Comparison of ENCODE assay signal across 13 mouse cellular contexts in genomic region chr12:102368556-102368955, GRCm38 (mm10).
A peak's percentile ranks its signal among the peaks of the same experiment; 100 is the strongest.
DNase-seq lines count a peak whose midpoint lies in the region; ATAC-seq and TF ChIP-seq lines count a peak whose summit lies in the region.
"Had no signal": no experiment of that assay in that cellular context is flagged by ENCODE, and none has a peak within 500 bp of the region (broad histone marks: within the 10 kb centered on the region; RNA-seq: fewer than 3 reads in every experiment).

No protein-coding gene starts in this region.

- 79% methylated on average over 14 of the region's 14 CpGs for WGBS in heart, embryonic 10.5 days
- 81% methylated on average over 14 of the region's 14 CpGs for WGBS in lung, postnatal 0 days
- 72% methylated on average over 14 of the region's 14 CpGs for WGBS in liver, embryonic 13.5 days (ENCODE audit: insufficient replicate concordance)

- dilution Hi-C loops in CH12.LX (cut with MboI; ENCODE audit: extremely low pct_ligation_motif_present, extremely low pct_unique_long_range_greater_than_20kb, low sequenced_read_pairs): no loop called here

- H3K9ac ChIP-seq in lung, postnatal 0 days (replicated peaks; ENCODE audit: low read depth): no peak overlapping the region
- H3K9ac ChIP-seq in CH12.LX (ENCODE audit: insufficient read depth, low read depth): peak overlapping the region; percentile 40
- no peak overlapping the region for H3K9ac ChIP-seq in liver, embryonic 13.5 days

- H3K4me3 ChIP-seq in heart, embryonic 10.5 days: no peak overlapping the region
- no peak overlapping the region for H3K4me3 ChIP-seq in lung, postnatal 0 days (ENCODE audit: low read depth, low read length)
- peak overlapping the region; percentile 6 to 32 (median 29) for H3K4me3 ChIP-seq in CH12.LX (replicated peaks in 1 of 3; ENCODE audit: low read depth in 2 of 3, low read length in 2 of 3, poor library complexity in 1 of 3)
- H3K4me3 ChIP-seq in liver, embryonic 13.5 days (replicated peaks): peak overlapping the region; percentile 7; the same call in 1 of the 2 replicates
- H3K4me3 ChIP-seq: heart, adult 2 months; layer of hippocampus, adult 2 months had no signal

- H3K27ac ChIP-seq in heart, embryonic 10.5 days: 0 out of 2 replicates have a peak overlapping the region, but pooled peaks have one; percentile 62
- H3K27ac ChIP-seq in lung, postnatal 0 days (ENCODE audit: low read length): 0 out of 2 replicates have a peak overlapping the region, but pooled peaks have one; percentile 20
- H3K27ac ChIP-seq in CH12.LX (ENCODE audit: insufficient read depth, low read depth): peak overlapping the region; percentile 41; the same call in 1 of the 2 replicates
- H3K27ac ChIP-seq in liver, embryonic 13.5 days: peak overlapping the region; percentile 6; the same call in 1 of the 2 replicates
- H3K27ac ChIP-seq: heart, adult 2 months; layer of hippocampus, adult 2 months had no signal

- TF ChIP-seq CTCF in lung, postnatal 0 days (IDR thresholded peaks at IDR 0.05): no peak
- no peak for TF ChIP-seq CTCF in CH12.LX (conservative IDR thresholded peaks at IDR 0.05 in 1 of 2, IDR thresholded peaks at IDR 0.05 in 1 of 2; ENCODE audit: low read depth in 2 of 2, low read length in 2 of 2)

- H3K36me3 ChIP-seq in heart, embryonic 10.5 days: peaks cover 28% of the 10 kb centered on the region
- peaks cover 24% of the 10 kb centered on the region; the same call in 1 of the 2 replicates for H3K36me3 ChIP-seq in lung, postnatal 0 days (ENCODE audit: insufficient read depth, low read length)
- peaks cover 9 to 41% of the 10 kb centered on the region in 2 experiments for H3K36me3 ChIP-seq in CH12.LX (replicated peaks in 1 of 2; ENCODE audit: control insufficient read depth in 1 of 2, insufficient read depth in 1 of 2, low read length in 1 of 2)
- peaks cover 39% of the 10 kb centered on the region for H3K36me3 ChIP-seq in liver, embryonic 13.5 days

- H3K4me1 ChIP-seq in heart, embryonic 10.5 days: peaks cover 23% of the 10 kb centered on the region
- no peaks in the 10 kb centered on the region for H3K4me1 ChIP-seq in lung, postnatal 0 days (ENCODE audit: insufficient read depth, low read depth, low read length)
- H3K4me1 ChIP-seq in CH12.LX (ENCODE audit: control insufficient read depth in 1 of 2, insufficient read depth in 2 of 2): peaks cover 46 to 69% of the 10 kb centered on the region in 2 experiments
- H3K4me1 ChIP-seq in liver, embryonic 13.5 days (replicated peaks): 0 out of 2 replicates have a peak, but pooled peaks cover 2% of the 10 kb centered on the region

- TF ChIP-seq RAD21 in CH12.LX (IDR thresholded peaks at IDR 0.05; ENCODE audit: low read depth, low read length): no peak

- in situ Hi-C loops in CH12.LX (cut with MboI; ENCODE audit: low pct_ligation_motif_present, low pct_unique_long_range_greater_than_20kb, low sequenced_read_pairs): no loop called here

- no peak for TF ChIP-seq POLR2A in CH12.LX (IDR thresholded peaks at IDR 0.05; ENCODE audit: low read depth, low read length)

- no peak for TF ChIP-seq EP300 in lung, postnatal 0 days (IDR thresholded peaks at IDR 0.05)
- no peak for TF ChIP-seq EP300 in CH12.LX (IDR thresholded peaks at IDR 0.05; ENCODE audit: low read length)

- H3K9me3 ChIP-seq in heart, embryonic 10.5 days: no peaks in the 10 kb centered on the region
- no peaks in the 10 kb centered on the region for H3K9me3 ChIP-seq in lung, postnatal 0 days (ENCODE audit: low read length)
- H3K9me3 ChIP-seq in CH12.LX (replicated peaks; ENCODE audit: low read length): no peaks in the 10 kb centered on the region
- H3K9me3 ChIP-seq in liver, embryonic 13.5 days (replicated peaks): no peaks in the 10 kb centered on the region

- intact Hi-C loops in heart, postnatal 25 days (cut with DNase I): no loop called here

- no peak overlapping the region for H3K4me2 ChIP-seq in lung, postnatal 0 days (replicated peaks; ENCODE audit: low read depth, low read length)
- H3K4me2 ChIP-seq in CH12.LX (ENCODE audit: insufficient read depth, low read depth, poor library complexity, severe bottlenecking): peak overlapping the region; percentile 33; the same call in 1 of the 2 replicates
- peak overlapping the region; percentile 24 for H3K4me2 ChIP-seq in liver, embryonic 13.5 days

- H3K79me2 ChIP-seq in CH12.LX (replicated peaks; ENCODE audit: control insufficient read depth, extremely low read depth, insufficient read depth, poor library complexity, severe bottlenecking): no peaks in the 10 kb centered on the region

- DNase-seq in heart, embryonic 10.5 days (ENCODE audit: low spot score): no peak
- no peak for DNase-seq in heart, postnatal 25 days (ENCODE audit: low spot score)
- DNase-seq in lung, postnatal 0 days (ENCODE audit: low spot score): no peak
- DNase-seq in lung, adult 18-20 months: no peak
- DNase-seq in CH12.LX (ENCODE audit: extremely low read depth): no peak
- no peak for DNase-seq in liver, embryonic 13.5 days
- DNase-seq in left cerebral cortex, adult 8-10 months (ENCODE audit: low spot score in 2 of 2): no peak
- DNase-seq in embryo, embryonic 11 days: no peak
- DNase-seq: cerebellum, adult 9-10 months; kidney, adult 11 months; right cerebral cortex, postnatal 14 days had no signal

- ATAC-seq in lung, postnatal 0 days: no peak
- no peak for ATAC-seq in liver, embryonic 13.5 days (ENCODE audit: low read depth)

- no peaks in the 10 kb centered on the region for H3K27me3 ChIP-seq in heart, embryonic 10.5 days (ENCODE audit: insufficient read depth, poor library complexity, severe bottlenecking)
- H3K27me3 ChIP-seq in lung, postnatal 0 days (replicated peaks; ENCODE audit: insufficient read depth, low read length): no peaks in the 10 kb centered on the region
- no peaks in the 10 kb centered on the region for H3K27me3 ChIP-seq in CH12.LX (replicated peaks)
- no peaks in the 10 kb centered on the region for H3K27me3 ChIP-seq in liver, embryonic 13.5 days

TF ChIP-seq in CH12.LX, 34 proteins besides CTCF, POLR2A, EP300 and RAD21:
- TF ChIP-seq NRF1 (IDR thresholded peaks at IDR 0.05; ENCODE audit: low read depth, low read length): no peak
- TF ChIP-seq ZNF384 (IDR thresholded peaks at IDR 0.05; ENCODE audit: low read depth, low read length): no peak
- TF ChIP-seq MAZ (IDR thresholded peaks at IDR 0.05; ENCODE audit: low read depth, low read length): no peak
- TF ChIP-seq POLR2AphosphoS2 (IDR thresholded peaks at IDR 0.05; ENCODE audit: low read depth, low read length): no peak
- no peak for TF ChIP-seq TCF12 (IDR thresholded peaks at IDR 0.05; ENCODE audit: low read depth, low read length)
- no peak for TF ChIP-seq IRF4 (IDR thresholded peaks at IDR 0.05; ENCODE audit: low read depth, low read length)
- TF ChIP-seq ZC3H11A (IDR thresholded peaks at IDR 0.05; ENCODE audit: low read depth, low read length): no peak
- TF ChIP-seq USF2 (conservative IDR thresholded peaks at IDR 0.05; ENCODE audit: low read depth, low read length): no peak
- no peak for TF ChIP-seq MAX (IDR thresholded peaks at IDR 0.05; ENCODE audit: low read length)
- no peak for TF ChIP-seq JUN (IDR thresholded peaks at IDR 0.05; ENCODE audit: insufficient read depth, low read depth, low read length)
- no peak for TF ChIP-seq SMC3 (IDR thresholded peaks at IDR 0.05; ENCODE audit: low read depth, low read length)
- no peak for TF ChIP-seq CHD1 (IDR thresholded peaks at IDR 0.05; ENCODE audit: low read depth, low read length)
- TF ChIP-seq CHD2 (IDR thresholded peaks at IDR 0.05; ENCODE audit: low read length): no peak
- TF ChIP-seq USF1 (IDR thresholded peaks at IDR 0.05; ENCODE audit: low read depth, low read length): no peak
- TF ChIP-seq MEF2A (IDR thresholded peaks at IDR 0.05; ENCODE audit: borderline replicate concordance, low read depth, low read length): no peak
- no peak for TF ChIP-seq ETS1 (conservative IDR thresholded peaks at IDR 0.05; ENCODE audit: low read depth, low read length)
- no peak for TF ChIP-seq E2F4 (IDR thresholded peaks at IDR 0.05; ENCODE audit: insufficient replicate concordance, low read depth, low read length)
- TF ChIP-seq RCOR1 (conservative IDR thresholded peaks at IDR 0.05; ENCODE audit: low read depth, low read length): no peak
- no peak for TF ChIP-seq BHLHE40 (IDR thresholded peaks at IDR 0.05; ENCODE audit: low read depth, low read length)
- TF ChIP-seq KAT2A (IDR thresholded peaks at IDR 0.05; ENCODE audit: insufficient replicate concordance, low read length): no peak
TF ChIP-seq in CH12.LX: peak in this region for 0.

Comparison
In these comparisons a context has a peak if more than half of its experiments do, and no peak if none do; other contexts are left out.
1. H3K27ac ChIP-seq: peak in every context shown above with its lines; median percentile 62 in heart, embryonic 10.5 days; 41 in CH12.LX; 20 in lung, postnatal 0 days; 6 in liver, embryonic 13.5 days.
2. H3K4me3 ChIP-seq: peak in CH12.LX (3 of 3) and liver, embryonic 13.5 days (single experiment); none in heart, embryonic 10.5 days (single experiment) and lung, postnatal 0 days (single experiment).